Mouse (Mus musculus): Measurements from ENCODE around the gene Slc44a2.

DNA sequence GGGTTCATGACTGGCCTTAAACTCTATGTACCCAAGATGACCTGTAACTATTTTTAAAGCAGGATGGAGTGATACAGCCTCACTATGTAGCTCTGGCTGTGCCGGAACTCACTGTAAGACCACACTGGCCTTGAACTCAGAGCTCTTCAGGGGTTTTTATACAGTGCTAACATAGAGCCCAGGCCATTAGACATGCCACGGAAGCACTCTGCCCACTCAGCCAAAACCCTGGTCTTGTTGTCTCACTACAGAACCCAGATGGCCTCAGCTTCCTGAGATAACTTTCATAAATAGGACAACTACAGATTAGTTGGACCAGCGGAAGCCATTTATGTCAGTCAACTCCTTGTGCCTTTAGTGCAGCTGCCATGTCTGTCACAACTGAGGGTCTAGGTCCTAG is 46.2 kb upstream of the Slc44a2 start:
- TF ChIP-seq CTCF (conservative IDR thresholded peaks at IDR 0.05; ENCODE audit: low read length) = no peak
- TF ChIP-seq POU5F1 (IDR thresholded peaks at IDR 0.05; ENCODE audit: borderline replicate concordance, low read length) = no peak
- no peak for TF ChIP-seq NANOG (IDR thresholded peaks at IDR 0.05; ENCODE audit: borderline replicate concordance, low read length)
